ENCODE assay signal across 8 mouse cellular contexts in the genomic region with DNA sequence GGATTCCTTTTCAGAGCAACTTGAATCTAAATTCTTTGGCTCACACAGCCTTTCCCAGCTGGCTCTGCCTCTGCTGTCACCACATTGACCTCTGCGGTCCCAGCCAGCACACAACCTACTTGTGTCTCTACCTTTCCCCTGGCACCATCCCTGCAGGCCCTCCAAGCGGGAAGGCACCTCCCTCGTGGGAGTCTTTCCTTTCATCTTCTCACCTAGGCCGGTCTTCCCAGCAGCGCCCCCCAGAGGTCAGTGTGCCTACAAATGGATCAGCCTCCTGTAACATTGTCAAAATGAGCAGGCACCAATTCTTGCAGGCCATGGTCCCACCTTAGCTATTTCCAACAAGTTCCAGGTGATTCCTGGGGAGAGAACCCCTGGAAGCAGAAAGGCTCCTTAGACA.
DNase-seq lines count a peak whose midpoint lies in the region; ATAC-seq and TF ChIP-seq lines count a peak whose summit lies in the region.
"Had no signal": no experiment of that assay in that cellular context is flagged by ENCODE, and none has a peak within 500 bp of the region (broad histone marks: within the 10 kb centered on the region; RNA-seq: fewer than 3 reads in every experiment).

No protein-coding gene starts in this region.

- peak in 1 of 2 experiments; percentile 13 for DNase-seq in heart, adult 2 months
- no peak for DNase-seq in heart, adult 8-10 months (ENCODE audit: low spot score)
- no peak for DNase-seq in liver, adult 2 months (ENCODE audit: extremely low read depth, low read depth, low spot score)
- DNase-seq in ES-CJ7 (ENCODE audit: low read depth, low spot score) (peak; percentile 70), ZHBTc4 (ENCODE audit: low read depth, low spot score) (peak; percentile 74)

- no peaks in the 10 kb centered on the region for H3K79me2 ChIP-seq in heart, adult 2 months (replicated peaks; ENCODE audit: control insufficient read depth, insufficient read depth, low read length)
- H3K79me2 ChIP-seq in liver, adult 2 months (ENCODE audit: control insufficient read depth, insufficient read depth, low read length), result no peaks in the 10 kb centered on the region

- 26% methylated on average over 5 of the region's 5 CpGs for WGBS in heart, adult 2 months
- 53% methylated on average over 5 of the region's 5 CpGs for WGBS in liver, adult 2 months
- WGBS in liver, embryonic 12.5 days (ENCODE audit: insufficient replicate concordance), result 31% methylated on average over 5 of the region's 5 CpGs

- ATAC-seq in liver, embryonic 12.5 days, result no peak
- ATAC-seq in granulocyte monocyte progenitor cell, adult 5-6 weeks (replicated peaks; ENCODE audit: poor library complexity, severe bottlenecking), result no peak

- TF ChIP-seq POLR2A in heart, adult 2 months (IDR thresholded peaks at IDR 0.05; ENCODE audit: insufficient read depth, low read depth, low read length), result no peak
- TF ChIP-seq POLR2A in liver, adult 2 months (IDR thresholded peaks at IDR 0.05; ENCODE audit: extremely low read depth, insufficient read depth, low read length), result no peak

- no peaks in the 10 kb centered on the region for H3K36me3 ChIP-seq in heart, adult 2 months (ENCODE audit: control insufficient read depth, insufficient read depth, low read length)
- H3K36me3 ChIP-seq in liver, adult 2 months (ENCODE audit: control insufficient read depth, insufficient read depth, low read length), result no peaks in the 10 kb centered on the region
- no peaks in the 10 kb centered on the region for H3K36me3 ChIP-seq in liver, embryonic 12.5 days
- H3K36me3 ChIP-seq: embryonic facial prominence, embryonic 15.5 days had no signal

- H3K9me3 ChIP-seq in liver, embryonic 12.5 days (replicated peaks), result no peaks in the 10 kb centered on the region
- H3K9me3 ChIP-seq: embryonic facial prominence, embryonic 15.5 days had no signal

- H3K27me3 ChIP-seq in heart, adult 2 months (ENCODE audit: control insufficient read depth, insufficient read depth, low read length), result no peaks in the 10 kb centered on the region
- H3K27me3 ChIP-seq in liver, adult 2 months (ENCODE audit: control insufficient read depth, insufficient read depth, low read length), result no peaks in the 10 kb centered on the region
- no peaks in the 10 kb centered on the region for H3K27me3 ChIP-seq in liver, embryonic 12.5 days (replicated peaks)
- H3K27me3 ChIP-seq: embryonic facial prominence, embryonic 15.5 days had no signal

- no peak overlapping the region for H3K27ac ChIP-seq in heart, adult 2 months
- no peak overlapping the region for H3K27ac ChIP-seq in liver, adult 2 months (replicated peaks; ENCODE audit: insufficient read depth, low read depth, low read length)
- no peak overlapping the region for H3K27ac ChIP-seq in liver, embryonic 12.5 days
- H3K27ac ChIP-seq: embryonic facial prominence, embryonic 15.5 days had no signal

- no peak for TF ChIP-seq EP300 in heart, adult 2 months (IDR thresholded peaks at IDR 0.05; ENCODE audit: insufficient read depth, low read depth, low read length)

- intact Hi-C loops in heart, adult 2 months (cut with DNase I), result no loop called here

- no peak overlapping the region for H3K4me2 ChIP-seq in liver, embryonic 12.5 days
- H3K4me2 ChIP-seq: embryonic facial prominence, embryonic 15.5 days had no signal

- no peak overlapping the region for H3K9ac ChIP-seq in heart, adult 2 months (ENCODE audit: low read depth, low read length)
- no peak overlapping the region for H3K9ac ChIP-seq in liver, adult 2 months (ENCODE audit: low read depth, low read length)
- H3K9ac ChIP-seq in liver, embryonic 12.5 days, result no peak overlapping the region
- H3K9ac ChIP-seq: embryonic facial prominence, embryonic 15.5 days had no signal

- H3K4me1 ChIP-seq in heart, adult 2 months (ENCODE audit: control insufficient read depth, insufficient read depth, low read length), result no peaks in the 10 kb centered on the region
- no peaks in the 10 kb centered on the region for H3K4me1 ChIP-seq in liver, adult 2 months (ENCODE audit: control insufficient read depth, insufficient read depth, low read length)
- H3K4me1 ChIP-seq in liver, embryonic 12.5 days, result no peaks in the 10 kb centered on the region
- H3K4me1 ChIP-seq: embryonic facial prominence, embryonic 15.5 days had no signal

- peak; percentile 29 for TF ChIP-seq CTCF in heart, adult 2 months (IDR thresholded peaks at IDR 0.05)
- peak; percentile 33 for TF ChIP-seq CTCF in liver, adult 2 months (IDR thresholded peaks at IDR 0.05; ENCODE audit: low read depth, low read length)

- H3K4me3 ChIP-seq in heart, adult 2 months, result no peak overlapping the region
- no peak overlapping the region for H3K4me3 ChIP-seq in liver, adult 2 months (ENCODE audit: insufficient read depth, low read depth, low read length)
- H3K4me3 ChIP-seq in liver, embryonic 12.5 days, result no peak overlapping the region
- H3K4me3 ChIP-seq: embryonic facial prominence, embryonic 15.5 days had no signal

Comparison
In these comparisons a context has a peak if more than half of its experiments do, and no peak if none do; other contexts are left out.
1. DNase-seq: peak in ES-CJ7 (single experiment) and ZHBTc4 (single experiment); none in heart, adult 8-10 months (single experiment) and liver, adult 2 months (single experiment).